Mouse (Mus musculus): ENCODE data around the gene Oca2. TPM values are rescaled to one million over a fixed set of nuclear protein-coding genes. Genes with fewer than 3 reads are reported as not detected.

The Oca2 gene
- polyA plus RNA-seq (2012; rRNA removed) (0.04 TPM in 1 of 2 replicates, not detected in the other), polyA plus RNA-seq (2014; fragmentation: Nextera tagmentation; extraction: Ambion mirVana) (not detected in 2 replicates)

DNA sequence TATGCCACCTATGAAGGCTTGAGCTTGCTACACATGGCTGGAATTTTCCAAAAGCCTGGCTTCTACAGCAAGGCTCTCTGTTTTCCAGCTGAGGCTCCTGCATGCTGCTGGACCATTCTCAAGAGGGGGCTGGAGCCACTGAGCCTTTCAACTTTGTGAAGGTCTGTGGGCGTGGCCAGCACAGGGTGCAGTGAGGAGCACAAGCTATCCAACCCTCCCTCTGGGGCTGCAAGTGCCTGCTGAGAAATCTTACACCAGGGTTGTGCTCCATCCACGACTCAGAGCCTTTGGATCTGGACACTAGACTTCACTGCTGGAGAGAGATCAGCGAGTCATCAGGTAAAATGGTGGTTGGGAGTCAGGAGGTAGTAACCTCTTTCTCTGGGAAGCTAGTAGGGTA is at the start of gene Oca2:
Gene Oca2, plus strand, starts transcription at position 218 of the 400 bp plus-strand sequence.
- Histone ChIP-seq H3K36me3 (ENCODE audit: control insufficient read depth, insufficient read depth, low read length) (no peaks in the 10 kb centered on the region), H3K4me3 (replicated peaks; ENCODE audit: low read length) (no peak within 1 kb of the TSS), H3K4me2 (replicated peaks; ENCODE audit: low read depth, low read length, severe bottlenecking) (no peak within 1 kb of the TSS), H3K9ac (ENCODE audit: low read depth, low read length, severe bottlenecking) (no peak within 1 kb of the TSS), H3K27me3 (ENCODE audit: control insufficient read depth, insufficient read depth, low read length) (no peaks in the 10 kb centered on the region), H3K27ac (replicated peaks; ENCODE audit: low read depth, low read length) (no peak within 1 kb of the TSS), H3K9me3 (ENCODE audit: control insufficient read depth, low read length) (no peaks in the 10 kb centered on the region), H3K4me1 (ENCODE audit: control insufficient read depth, insufficient read depth, low read length) (no peaks in the 10 kb centered on the region)
- DNase-seq (ENCODE audit: low spot score) = no peak
- 38% methylated on average over 3 of the region's 3 CpGs for WGBS
- no peak for ATAC-seq (ENCODE audit: low FRiP score, low read depth)
- TF ChIP-seq POLR2A (IDR thresholded peaks at IDR 0.05; ENCODE audit: borderline replicate concordance, extremely low read depth, insufficient read depth, insufficient read length) = no peak

DNA sequence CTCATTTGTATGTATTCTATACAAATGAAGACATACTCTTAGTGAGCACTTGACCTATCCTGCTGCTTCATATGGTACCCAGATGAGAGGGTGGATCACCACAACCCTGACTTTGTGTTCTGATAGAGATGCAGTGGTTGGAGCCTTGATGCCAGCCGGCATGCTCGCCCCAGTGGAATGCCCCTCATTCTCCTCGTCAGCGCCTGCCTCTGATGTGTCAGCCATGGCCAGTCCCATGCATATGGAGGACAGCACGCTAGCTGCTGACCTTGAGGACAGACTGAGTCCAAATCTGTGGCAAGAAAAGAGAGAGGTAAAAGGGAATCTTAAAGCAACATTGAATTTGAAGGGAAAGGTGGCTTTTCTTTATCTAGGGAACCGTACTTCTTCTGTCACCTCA is 48.5 kb upstream of the Oca2 start:
- no peak for DNase-seq (ENCODE audit: low spot score)
- no peak overlapping the region for H3K4me3 ChIP-seq (replicated peaks; ENCODE audit: low read length)
- no peaks in the 10 kb centered on the region for H3K4me1 ChIP-seq (ENCODE audit: control insufficient read depth, insufficient read depth, low read length)
- H3K4me2 ChIP-seq (replicated peaks; ENCODE audit: low read depth, low read length, severe bottlenecking) = no peak overlapping the region
- H3K9ac ChIP-seq (ENCODE audit: low read depth, low read length, severe bottlenecking) = no peak overlapping the region
- no peak for TF ChIP-seq POLR2A (IDR thresholded peaks at IDR 0.05; ENCODE audit: borderline replicate concordance, extremely low read depth, insufficient read depth, insufficient read length)
- no peak for ATAC-seq (ENCODE audit: low FRiP score, low read depth)
- H3K9me3 ChIP-seq (ENCODE audit: control insufficient read depth, low read length) = no peaks in the 10 kb centered on the region
- 93% methylated on average over 6 of the region's 6 CpGs for WGBS
- H3K27me3 ChIP-seq (ENCODE audit: control insufficient read depth, insufficient read depth, low read length) = no peaks in the 10 kb centered on the region
- no peak overlapping the region for H3K27ac ChIP-seq (replicated peaks; ENCODE audit: low read depth, low read length)
- peaks cover 58% of the 10 kb centered on the region for H3K36me3 ChIP-seq (ENCODE audit: control insufficient read depth, insufficient read depth, low read length)

DNA sequence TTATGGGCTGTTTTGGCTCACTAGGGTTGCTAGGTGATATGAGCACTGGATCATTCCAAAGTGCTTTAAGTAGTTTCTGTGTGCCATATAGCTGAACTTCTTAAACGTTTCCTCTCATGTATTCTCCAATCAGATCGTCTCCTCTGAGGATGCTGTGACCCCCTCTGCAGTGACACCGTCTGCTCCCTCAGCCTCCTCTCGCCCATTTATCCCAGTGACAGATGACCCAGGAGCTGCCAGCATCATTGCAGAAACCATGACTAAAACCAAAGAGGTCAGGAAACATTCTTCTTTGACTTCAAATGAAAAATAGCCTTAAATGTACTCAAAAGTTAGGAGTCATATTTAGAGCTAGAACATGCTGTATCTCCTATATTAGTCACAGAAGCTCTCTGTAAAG is 47.9 kb upstream of the Oca2 start:
- DNase-seq (ENCODE audit: low spot score) (no peak), ATAC-seq (ENCODE audit: low FRiP score, low read depth) (no peak)
- Histone ChIP-seq H3K4me3 (replicated peaks; ENCODE audit: low read length) (no peak overlapping the region), H3K27me3 (ENCODE audit: control insufficient read depth, insufficient read depth, low read length) (no peaks in the 10 kb centered on the region), H3K4me2 (replicated peaks; ENCODE audit: low read depth, low read length, severe bottlenecking) (no peak overlapping the region), H3K27ac (replicated peaks; ENCODE audit: low read depth, low read length) (no peak overlapping the region), H3K9me3 (ENCODE audit: control insufficient read depth, low read length) (no peaks in the 10 kb centered on the region), H3K9ac (ENCODE audit: low read depth, low read length, severe bottlenecking) (no peak overlapping the region), H3K4me1 (ENCODE audit: control insufficient read depth, insufficient read depth, low read length) (no peaks in the 10 kb centered on the region), H3K36me3 (ENCODE audit: control insufficient read depth, insufficient read depth, low read length) (peaks cover 63% of the 10 kb centered on the region)
- no peak for TF ChIP-seq POLR2A (IDR thresholded peaks at IDR 0.05; ENCODE audit: borderline replicate concordance, extremely low read depth, insufficient read depth, insufficient read length)
- 71% methylated on average over 4 of the region's 4 CpGs for WGBS

DNA sequence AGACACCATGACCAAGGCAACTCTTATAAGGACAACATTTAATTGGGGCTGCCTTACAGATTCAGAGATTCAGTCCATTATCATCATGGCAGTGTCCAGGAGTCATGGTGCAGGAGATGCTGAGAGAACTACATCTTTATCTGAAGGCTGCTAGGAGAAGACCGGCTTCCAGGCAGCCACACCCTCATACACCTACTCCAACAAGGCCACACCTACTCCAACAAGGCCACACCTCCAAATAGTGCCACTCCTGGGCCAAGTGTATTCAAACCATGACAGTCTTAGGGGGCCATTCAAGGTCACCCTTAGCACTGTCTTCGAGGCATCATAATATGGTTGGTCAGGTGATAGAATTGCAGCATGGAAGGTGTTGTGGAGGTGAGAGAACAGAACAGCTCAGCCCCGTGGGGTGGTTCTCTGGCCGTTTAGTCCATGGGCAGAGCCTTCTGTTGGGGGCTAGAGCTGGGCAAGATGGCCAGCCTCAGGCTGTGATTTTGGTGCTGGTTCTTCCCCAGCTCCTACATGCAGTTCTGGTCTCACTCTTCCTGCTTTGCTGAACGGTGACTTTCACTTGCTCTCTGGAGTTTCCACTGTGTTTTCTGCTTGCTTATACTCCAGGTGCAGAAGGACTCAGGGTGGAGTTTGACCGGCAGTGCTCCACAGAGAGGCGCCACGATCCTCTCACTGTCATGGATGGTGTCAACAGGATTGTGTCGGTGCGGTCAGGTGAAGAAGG is 37.9 kb upstream of the Oca2 start:
- H3K9ac ChIP-seq (ENCODE audit: low read depth, low read length, severe bottlenecking) = no peak overlapping the region
- H3K27ac ChIP-seq (replicated peaks; ENCODE audit: low read depth, low read length) = no peak overlapping the region
- H3K4me3 ChIP-seq (replicated peaks; ENCODE audit: low read length) = no peak overlapping the region
- peaks cover 80% of the 10 kb centered on the region for H3K36me3 ChIP-seq (ENCODE audit: control insufficient read depth, insufficient read depth, low read length)
- 96% methylated on average over 10 of the region's 10 CpGs for WGBS
- no peak for DNase-seq (ENCODE audit: low spot score)
- no peak for TF ChIP-seq POLR2A (IDR thresholded peaks at IDR 0.05; ENCODE audit: borderline replicate concordance, extremely low read depth, insufficient read depth, insufficient read length)
- H3K4me1 ChIP-seq (ENCODE audit: control insufficient read depth, insufficient read depth, low read length) = no peaks in the 10 kb centered on the region; the same call in 1 of the 2 replicates
- H3K9me3 ChIP-seq (ENCODE audit: control insufficient read depth, low read length) = no peaks in the 10 kb centered on the region
- no peaks in the 10 kb centered on the region for H3K27me3 ChIP-seq (ENCODE audit: control insufficient read depth, insufficient read depth, low read length)
- ATAC-seq (ENCODE audit: low FRiP score, low read depth) = no peak
- no peak overlapping the region for H3K4me2 ChIP-seq (replicated peaks; ENCODE audit: low read depth, low read length, severe bottlenecking)

- Histone ChIP-seq H3K27ac (replicated peaks; ENCODE audit: low read depth, low read length) (no peak overlapping the region), H3K9me3 (ENCODE audit: control insufficient read depth, low read length) (no peaks in the 10 kb centered on the region), H3K9ac (ENCODE audit: low read depth, low read length, severe bottlenecking) (no peak overlapping the region), H3K36me3 (ENCODE audit: control insufficient read depth, insufficient read depth, low read length) (peaks cover 78% of the 10 kb centered on the region), H3K4me3 (replicated peaks; ENCODE audit: low read length) (no peak overlapping the region), H3K27me3 (ENCODE audit: control insufficient read depth, insufficient read depth, low read length) (no peaks in the 10 kb centered on the region), H3K4me1 (ENCODE audit: control insufficient read depth, insufficient read depth, low read length) (no peaks in the 10 kb centered on the region; the same call in 1 of the 2 replicates), H3K4me2 (replicated peaks; ENCODE audit: low read depth, low read length, severe bottlenecking) (no peak overlapping the region)
- WGBS = 92% methylated on average over 3 of the region's 3 CpGs
- no peak for DNase-seq (ENCODE audit: low spot score)
- TF ChIP-seq POLR2A (IDR thresholded peaks at IDR 0.05; ENCODE audit: borderline replicate concordance, extremely low read depth, insufficient read depth, insufficient read length) = no peak
- ATAC-seq (ENCODE audit: low FRiP score, low read depth) = no peak
These were observed 36.7 kb upstream of the Oca2 start for GRCm38 (mm10) chr7:56202843-56203242.
